Mouse (Mus musculus) hindbrain, embryonic 15.5 days (tissue): ENCODE measurements at regions not wholly inside any gene's neighbourhood (a gene's known extent, or its start where the extent isn't known, plus 50 kb on each side); places are given as distances from the start of the nearest gene placed in this dataset.

ENCODE experiments used
- ATAC-seq: fragments of 200-750 bp; cut with Nextera tagmentation; 2 replicates; pipeline ENCODE4 v1.8.0; 2017; ENCODE audit warnings: low read depth, moderate number of reproducible peaks, moderate TSS enrichment; ENCODE audit not compliant: low FRiP score
- H3K27ac ChIP-seq: fragments of 300-500 bp; sonication (generic); replicated peaks from 2 replicates; pipeline ENCODE4 v1.5.1; 2015; ENCODE audit warnings: mild to moderate bottlenecking, inconsistent platforms
- H3K27me3 ChIP-seq: fragments of 300-500 bp; sonication (generic); 2 replicates; pipeline ENCODE4 v1.6.1; 2015; ENCODE audit warnings: control low read depth, inconsistent platforms
- H3K36me3 ChIP-seq: fragments of 300-500 bp; sonication (generic); 2 replicates; pipeline ENCODE4 v1.6.1; 2015; ENCODE audit warnings: control low read depth, inconsistent platforms
- H3K4me1 ChIP-seq: fragments of 300-500 bp; sonication (generic); replicated peaks from 2 replicates; pipeline ENCODE4 v1.6.1; 2015; ENCODE audit warnings: control low read depth, inconsistent platforms
- H3K4me2 ChIP-seq: fragments of 300-500 bp; sonication (generic); 2 replicates; pipeline ENCODE4 v1.6.1; 2015; ENCODE audit warnings: moderate library complexity, mild to moderate bottlenecking, inconsistent platforms
- H3K4me3 ChIP-seq: fragments of 300-500 bp; sonication (generic); 2 replicates; pipeline ENCODE4 v1.5.1; 2015; ENCODE audit warnings: mild to moderate bottlenecking, inconsistent platforms
- H3K9ac ChIP-seq: fragments of 300-500 bp; sonication (generic); 2 replicates; pipeline ENCODE4 v1.6.1; 2015; ENCODE audit warnings: inconsistent platforms
- H3K9me3 ChIP-seq: fragments of 300-500 bp; sonication (generic); 2 replicates; pipeline ENCODE4 v1.6.1; 2016; ENCODE audit warnings: control low read depth, inconsistent platforms
- WGBS: fragments of 180-500 bp; shearing (Covaris S2); methylation state at CpG from one replicate; pipeline ENCODE4 v1.1.7; 2015; 5-methylcytosine and 5-hydroxymethylcytosine counted together

DNA sequence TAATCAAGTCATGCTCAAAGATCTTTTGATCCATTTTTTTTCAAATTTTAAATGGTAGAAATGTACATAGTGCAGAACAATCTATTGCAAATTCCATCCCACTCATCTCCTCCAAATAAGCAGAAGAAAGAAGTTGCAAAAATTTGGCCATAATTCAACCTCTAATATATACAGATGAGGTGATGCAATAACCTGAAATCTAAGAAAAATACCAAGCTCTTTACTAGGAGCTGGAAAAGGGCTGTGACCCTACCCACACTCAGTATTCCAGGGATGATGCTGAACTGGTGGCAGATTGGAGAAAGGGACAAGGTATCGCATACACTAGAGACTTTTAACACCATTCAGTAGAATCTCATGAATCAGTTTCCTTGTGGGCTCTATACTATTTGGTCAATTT lies 76.3 kb upstream of the B430218F22Rik start:
- 98% methylated on average over 1 of the region's 1 CpGs for WGBS
- H3K9me3 ChIP-seq: no peaks in the 10 kb centered on the region
- no peak overlapping the region for H3K4me3 ChIP-seq
- no peak overlapping the region for H3K27ac ChIP-seq
- H3K27me3 ChIP-seq: no peaks in the 10 kb centered on the region
- H3K9ac ChIP-seq: no peak overlapping the region
- no peak overlapping the region for H3K4me2 ChIP-seq
- H3K36me3 ChIP-seq: no peaks in the 10 kb centered on the region
- ATAC-seq: no peak
- H3K4me1 ChIP-seq: no peaks in the 10 kb centered on the region

DNA sequence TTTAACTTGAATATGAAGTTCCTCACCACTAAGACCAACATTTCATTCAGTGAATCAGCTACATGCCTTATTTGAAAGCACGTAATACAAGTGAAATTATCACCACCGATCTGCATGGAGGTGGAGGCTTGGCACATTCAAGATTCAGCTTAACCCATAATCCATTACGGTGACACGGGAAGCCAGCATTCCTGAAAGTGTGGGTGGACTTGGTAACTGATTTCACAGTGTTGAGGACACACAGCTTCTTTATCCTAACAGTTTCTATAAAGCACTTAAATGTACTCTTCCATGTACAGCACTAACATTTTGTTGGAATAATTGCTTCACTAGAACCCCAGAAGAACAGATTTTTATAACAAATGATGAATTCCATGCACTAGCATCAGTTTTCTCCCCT lies 72.8 kb upstream of the B430218F22Rik start:
- Histone ChIP-seq H3K4me2 (no peak overlapping the region), H3K4me1 (no peaks in the 10 kb centered on the region), H3K36me3 (no peaks in the 10 kb centered on the region), H3K9ac (no peak overlapping the region), H3K9me3 (no peaks in the 10 kb centered on the region), H3K27me3 (no peaks in the 10 kb centered on the region), H3K4me3 (no peak overlapping the region), H3K27ac (no peak overlapping the region)
- 80% methylated on average over 4 of the region's 4 CpGs for WGBS
- ATAC-seq: no peak
